29 mouse cellular contexts compared by ENCODE assay signal in the genomic region with DNA sequence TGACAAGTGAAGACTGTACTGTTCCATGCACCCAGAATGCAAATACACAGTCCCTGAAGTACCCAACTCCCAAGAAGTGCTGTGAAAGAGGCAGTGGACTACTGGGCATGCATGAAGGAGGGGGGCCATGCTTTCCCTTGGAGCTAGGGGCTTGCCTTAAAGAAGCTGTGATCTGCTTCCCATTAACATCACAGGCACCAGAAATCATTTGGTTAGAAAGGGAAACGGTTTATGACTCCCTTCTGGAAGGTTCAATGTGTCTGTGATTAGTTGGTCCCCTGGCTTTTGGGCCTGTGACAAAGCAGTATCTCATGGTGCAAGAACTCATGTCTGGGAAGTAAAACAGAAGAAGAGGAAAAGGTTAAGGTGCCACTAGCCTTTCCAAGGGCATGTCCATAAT.
DNase-seq lines count a peak whose midpoint lies in the region; ATAC-seq and TF ChIP-seq lines count a peak whose summit lies in the region.
"Had no signal": no experiment of that assay in that cellular context is flagged by ENCODE, and none has a peak within 500 bp of the region (broad histone marks: within the 10 kb centered on the region; RNA-seq: fewer than 3 reads in every experiment).

No protein-coding gene starts in this region.

- no peak overlapping the region for H3K27ac ChIP-seq in kidney, postnatal 0 days
- peak overlapping the region; percentile 7; the same call in 1 of the 2 replicates for H3K27ac ChIP-seq in embryonic facial prominence, embryonic 10.5 days (replicated peaks)
- no peak overlapping the region for H3K27ac ChIP-seq in embryonic facial prominence, embryonic 11.5 days (replicated peaks; ENCODE audit: low read depth, low read length)
- no peak overlapping the region for H3K27ac ChIP-seq in limb, embryonic 14.5 days (replicated peaks; ENCODE audit: low read depth, low read length)
- H3K27ac ChIP-seq: forebrain, embryonic 13.5 days; hindbrain, embryonic 13.5 days; layer of hippocampus, adult 2 months; left cerebral cortex, adult 2 months; liver, embryonic 15.5 days; midbrain, embryonic 12.5 days; stomach, postnatal 0 days had no signal

- 13% methylated on average over 1 of the region's 1 CpGs for WGBS in kidney, postnatal 0 days
- 37% methylated on average over 1 of the region's 1 CpGs for WGBS in embryonic facial prominence, embryonic 10.5 days
- 27% methylated on average over 1 of the region's 1 CpGs for WGBS in embryonic facial prominence, embryonic 11.5 days
- 21% methylated on average over 1 of the region's 1 CpGs for WGBS in limb, embryonic 14.5 days

- H3K9me3 ChIP-seq in kidney, postnatal 0 days (replicated peaks; ENCODE audit: low read length), result no peaks in the 10 kb centered on the region
- H3K9me3 ChIP-seq in embryonic facial prominence, embryonic 10.5 days, result no peaks in the 10 kb centered on the region
- no peaks in the 10 kb centered on the region for H3K9me3 ChIP-seq in embryonic facial prominence, embryonic 11.5 days (replicated peaks; ENCODE audit: control insufficient read depth, low read length)
- no peaks in the 10 kb centered on the region for H3K9me3 ChIP-seq in limb, embryonic 14.5 days (ENCODE audit: control insufficient read depth, low read length)
- H3K9me3 ChIP-seq: forebrain, embryonic 13.5 days; hindbrain, embryonic 13.5 days; liver, embryonic 15.5 days; midbrain, embryonic 12.5 days had no signal

- H3K27me3 ChIP-seq in kidney, postnatal 0 days (ENCODE audit: insufficient read depth, low read length), result no peaks in the 10 kb centered on the region
- H3K27me3 ChIP-seq in embryonic facial prominence, embryonic 10.5 days (replicated peaks; ENCODE audit: low read depth, poor library complexity, severe bottlenecking), result peaks cover 22% of the 10 kb centered on the region; the same call in 1 of the 2 replicates
- H3K27me3 ChIP-seq in embryonic facial prominence, embryonic 11.5 days (ENCODE audit: control insufficient read depth, insufficient read depth, low read length), result no peaks in the 10 kb centered on the region
- no peaks in the 10 kb centered on the region for H3K27me3 ChIP-seq in limb, embryonic 14.5 days (ENCODE audit: control insufficient read depth, insufficient read depth, low read length)
- H3K27me3 ChIP-seq: liver, embryonic 15.5 days had no signal

- H3K4me1 ChIP-seq in kidney, postnatal 0 days (replicated peaks; ENCODE audit: insufficient read depth, low read length), result no peaks in the 10 kb centered on the region
- peaks cover 44% of the 10 kb centered on the region for H3K4me1 ChIP-seq in embryonic facial prominence, embryonic 10.5 days
- peaks cover 4% of the 10 kb centered on the region for H3K4me1 ChIP-seq in embryonic facial prominence, embryonic 11.5 days (ENCODE audit: control insufficient read depth, insufficient read depth, low read length)
- peaks cover 8% of the 10 kb centered on the region for H3K4me1 ChIP-seq in limb, embryonic 14.5 days (ENCODE audit: control insufficient read depth, insufficient read depth, low read length)
- H3K4me1 ChIP-seq: forebrain, embryonic 13.5 days; liver, embryonic 15.5 days had no signal

- no peak for TF ChIP-seq POLR2A in limb, embryonic 14.5 days (IDR thresholded peaks at IDR 0.05; ENCODE audit: borderline replicate concordance, extremely low read depth, insufficient read depth, insufficient read length)

- no peak for ATAC-seq in kidney, postnatal 0 days (replicated peaks; ENCODE audit: low FRiP score, low read depth)
- no peak for ATAC-seq in embryonic facial prominence, embryonic 11.5 days (replicated peaks; ENCODE audit: insufficient number of reproducible peaks, low FRiP score, low TSS enrichment, low read depth)
- ATAC-seq in limb, embryonic 14.5 days (ENCODE audit: low FRiP score, low read depth), result no peak
- ATAC-seq: forebrain, embryonic 13.5 days; intestine, embryonic 16.5 days had no signal

- no peak overlapping the region for H3K9ac ChIP-seq in kidney, postnatal 0 days (ENCODE audit: low read depth, low read length)
- H3K9ac ChIP-seq in embryonic facial prominence, embryonic 11.5 days (replicated peaks; ENCODE audit: low read length), result no peak overlapping the region
- H3K9ac ChIP-seq in limb, embryonic 14.5 days (ENCODE audit: low read depth, low read length, severe bottlenecking), result no peak overlapping the region
- H3K9ac ChIP-seq: forebrain, embryonic 13.5 days; hindbrain, embryonic 13.5 days; liver, embryonic 15.5 days; lung, embryonic 14.5 days; midbrain, embryonic 12.5 days had no signal

- no peaks in the 10 kb centered on the region for H3K36me3 ChIP-seq in kidney, postnatal 0 days (ENCODE audit: insufficient read depth, low read length)
- H3K36me3 ChIP-seq in embryonic facial prominence, embryonic 10.5 days (replicated peaks), result no peaks in the 10 kb centered on the region
- no peaks in the 10 kb centered on the region for H3K36me3 ChIP-seq in embryonic facial prominence, embryonic 11.5 days (replicated peaks; ENCODE audit: control insufficient read depth, insufficient read depth, low read depth, low read length)
- no peaks in the 10 kb centered on the region for H3K36me3 ChIP-seq in limb, embryonic 14.5 days (ENCODE audit: control insufficient read depth, insufficient read depth, low read length)
- H3K36me3 ChIP-seq: hindbrain, embryonic 13.5 days; liver, embryonic 15.5 days; midbrain, embryonic 12.5 days had no signal

- peak; percentile 65 for DNase-seq in kidney, postnatal 0 days (ENCODE audit: low spot score)
- no peak for DNase-seq in kidney, postnatal 36 days
- no peak for DNase-seq in embryonic facial prominence, embryonic 10.5 days (ENCODE audit: low spot score)
- peak; percentile 55 for DNase-seq in embryonic facial prominence, embryonic 11.5 days (ENCODE audit: low spot score)
- peak; percentile 34 for DNase-seq in limb, embryonic 14.5 days (ENCODE audit: low spot score)
- DNase-seq in heart, postnatal 4 days, result no peak
- DNase-seq: adrenal gland, postnatal 25 days; B cell, adult 2 months; cerebellum, adult 18-20 months; cerebellum, postnatal 10 days; gastrocnemius, postnatal 14 days; heart, postnatal 14 days; kidney, adult 8-10 months; kidney, postnatal 25 days; lung, embryonic 14.5 days; lung, postnatal 36 days; right cerebral cortex, adult 18-20 months; thymus, adult 2 months; thymus, postnatal 4 days had no signal

- no peak overlapping the region for H3K4me2 ChIP-seq in kidney, postnatal 0 days (ENCODE audit: low read length)
- H3K4me2 ChIP-seq in embryonic facial prominence, embryonic 11.5 days (ENCODE audit: low read depth, low read length), result no peak overlapping the region
- H3K4me2 ChIP-seq in limb, embryonic 14.5 days (replicated peaks; ENCODE audit: low read depth, low read length, severe bottlenecking), result no peak overlapping the region
- H3K4me2 ChIP-seq: forebrain, embryonic 13.5 days; hindbrain, embryonic 13.5 days; liver, embryonic 15.5 days; lung, embryonic 14.5 days; midbrain, embryonic 12.5 days had no signal

- H3K4me3 ChIP-seq in kidney, postnatal 0 days (replicated peaks; ENCODE audit: low read depth, low read length), result no peak overlapping the region
- H3K4me3 ChIP-seq in embryonic facial prominence, embryonic 10.5 days, result no peak overlapping the region
- no peak overlapping the region for H3K4me3 ChIP-seq in embryonic facial prominence, embryonic 11.5 days (ENCODE audit: low read depth, low read length)
- no peak overlapping the region for H3K4me3 ChIP-seq in limb, embryonic 14.5 days (replicated peaks; ENCODE audit: low read length)
- H3K4me3 ChIP-seq: erythroblast, embryonic 14.5 days; forebrain, embryonic 13.5 days; hindbrain, embryonic 13.5 days; layer of hippocampus, adult 2 months; left cerebral cortex, adult 2 months; liver, embryonic 15.5 days; midbrain, embryonic 12.5 days; myocyte had no signal

- no peak for TF ChIP-seq CTCF in kidney, postnatal 0 days (IDR thresholded peaks at IDR 0.05; ENCODE audit: low read depth)

Comparison
In these comparisons a context has a peak if more than half of its experiments do, and no peak if none do; other contexts are left out.
1. DNase-seq: peak in kidney, postnatal 0 days (single experiment), embryonic facial prominence, embryonic 11.5 days (single experiment) and limb, embryonic 14.5 days (single experiment); none in kidney, postnatal 36 days (0 of 2), embryonic facial prominence, embryonic 10.5 days (single experiment) and heart, postnatal 4 days (single experiment).